Mouse (Mus musculus): ENCODE data around the gene Hoxa6.

GRCm38 (mm10) chr6:52235267-52235666 is 26.7 kb upstream of the Hoxa6 start:
- TF ChIP-seq CTCF (IDR thresholded peaks at IDR 0.05; ENCODE audit: insufficient read depth, low read length) (no peak), POLR2A (IDR thresholded peaks at IDR 0.05; ENCODE audit: borderline replicate concordance, extremely low read depth, low read depth, low read length) (no peak)

Data from lung, adult 2 months (tissue).